Mouse (Mus musculus): Measurements from ENCODE around the gene Itgb1bp1.

- TF ChIP-seq CTCF (IDR thresholded peaks at IDR 0.05), result no peak
- no peak for TF ChIP-seq EP300 (IDR thresholded peaks at IDR 0.05)
Observed at GRCm38 (mm10) chr12:21234560-21234959, 51.5 kb downstream of the Itgb1bp1 start.

All from lung, postnatal 0 days (tissue).